Mouse (Mus musculus) cortical plate, adult 2 months (tissue): ENCODE results near the gene Ptpn7.
A peak's percentile ranks its signal among the peaks of the same experiment; 100 is the strongest.

ENCODE experiments used
- CTCF ChIP-seq: fragments of 200-500 bp; IDR thresholded peaks from 2 replicates; pipeline ENCODE4 v1.5.1; 2011; ENCODE audit warnings: mild to moderate bottlenecking, control low read depth, low read length; ENCODE audit not compliant: insufficient read depth; ENCODE audit errors: extremely low read depth
- POLR2A ChIP-seq: fragments of 200-500 bp; IDR thresholded peaks from 2 replicates; pipeline ENCODE4 v1.6.1; 2011; ENCODE audit warnings: mild to moderate bottlenecking, low read length, control low read depth; ENCODE audit not compliant: insufficient read depth; ENCODE audit errors: extremely low read depth

GRCm38 (mm10) chr1:135112661-135113060 is 19.8 kb upstream of the Ptpn7 start:
- TF ChIP-seq POLR2A, result no peak
- TF ChIP-seq CTCF, result peak; percentile 80
